ENCODE assay signal across 17 mouse cellular contexts in the genomic region with DNA sequence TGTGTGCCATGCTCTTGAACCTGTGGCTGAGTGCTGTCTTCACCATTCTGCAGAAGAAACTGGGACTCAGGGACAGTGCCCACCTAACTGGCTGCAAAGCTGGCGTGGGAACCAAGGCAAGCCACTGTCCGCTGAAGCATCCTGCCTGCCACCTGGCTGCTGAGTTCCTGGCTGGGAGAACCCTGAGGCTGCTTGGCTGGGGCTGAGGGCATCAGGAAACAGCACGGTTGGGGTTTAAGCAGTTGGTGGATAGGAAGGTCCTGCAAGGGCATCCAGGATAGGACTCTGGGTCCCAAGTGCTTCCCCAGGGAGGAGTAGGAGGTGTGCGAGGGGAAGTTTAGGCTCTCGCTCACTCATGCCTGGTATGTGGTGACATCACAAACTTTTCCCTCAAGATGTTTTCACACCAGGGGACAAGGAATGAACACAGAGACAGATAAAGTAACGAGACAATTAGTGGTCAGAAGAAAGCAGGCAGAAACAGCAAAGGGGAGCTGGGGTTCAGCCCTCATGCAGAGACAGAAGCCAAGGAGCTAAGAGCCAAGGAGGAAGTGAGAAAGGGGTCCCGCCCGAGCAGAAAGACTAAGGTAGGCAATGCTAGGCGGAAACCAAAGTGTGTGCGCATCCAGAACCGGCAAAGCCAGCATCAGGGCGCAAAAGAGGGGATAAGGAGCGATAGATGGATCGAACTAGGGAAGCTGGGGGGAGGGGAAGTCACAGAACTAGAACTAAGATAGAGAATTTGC. TPM values are rescaled to one million over a fixed set of nuclear protein-coding genes. Genes with fewer than 3 reads are reported as not detected.
DNase-seq lines count a peak whose midpoint lies in the region; ATAC-seq lines count a peak whose summit lies in the region.
"Had no signal": no experiment of that assay in that cellular context is flagged by ENCODE, and none has a peak within 500 bp of the region (broad histone marks: within the 10 kb centered on the region; RNA-seq: fewer than 3 reads in every experiment).

No protein-coding gene starts in this region.

- WGBS in intestine, embryonic 14.5 days: 33% methylated on average over 14 of the region's 14 CpGs
- 34% methylated on average over 14 of the region's 14 CpGs for WGBS in kidney, embryonic 16.5 days
- 31% methylated on average over 14 of the region's 14 CpGs for WGBS in liver, embryonic 16.5 days (ENCODE audit: insufficient replicate concordance)
- whole genome bisulfite sequencing in midbrain, embryonic 11.5 days: 41% methylated on average over 14 of the region's 14 CpGs

- ATAC-seq in intestine, embryonic 14.5 days (replicated peaks; ENCODE audit: low FRiP score, low TSS enrichment, low read depth): no peak
- no peak for ATAC-seq in kidney, embryonic 16.5 days (ENCODE audit: low FRiP score, low TSS enrichment)
- ATAC-seq in liver, embryonic 16.5 days (ENCODE audit: low read depth): no peak
- no peak for ATAC-seq in midbrain, embryonic 11.5 days (ENCODE audit: low FRiP score)
- ATAC-seq: CD4-positive, CD25-positive, alpha-beta regulatory T cell, adult 4 months; forebrain, embryonic 14.5 days; hindbrain, embryonic 16.5 days had no signal

- no peaks in the 10 kb centered on the region for H3K27me3 ChIP-seq in intestine, embryonic 14.5 days (replicated peaks; ENCODE audit: control insufficient read depth, insufficient read depth, low read length)
- H3K27me3 ChIP-seq in kidney, embryonic 16.5 days (ENCODE audit: insufficient read depth, low read length): no peaks in the 10 kb centered on the region
- H3K27me3 ChIP-seq in liver, embryonic 16.5 days (ENCODE audit: control insufficient read depth, insufficient read depth, low read depth, low read length): no peaks in the 10 kb centered on the region
- no peaks in the 10 kb centered on the region for H3K27me3 ChIP-seq in midbrain, embryonic 11.5 days (ENCODE audit: control insufficient read depth, insufficient read depth, low read length)

- no peaks in the 10 kb centered on the region; the same call in 1 of the 2 replicates for H3K4me1 ChIP-seq in intestine, embryonic 14.5 days (replicated peaks; ENCODE audit: control insufficient read depth, insufficient read depth, low read length)
- H3K4me1 ChIP-seq in kidney, embryonic 16.5 days (ENCODE audit: insufficient read depth, low read length): peaks cover 33% of the 10 kb centered on the region
- peaks cover 11% of the 10 kb centered on the region for H3K4me1 ChIP-seq in liver, embryonic 16.5 days (ENCODE audit: control insufficient read depth, low read depth, low read length)
- H3K4me1 ChIP-seq in midbrain, embryonic 11.5 days (ENCODE audit: control insufficient read depth, insufficient read depth, low read length): no peaks in the 10 kb centered on the region
- H3K4me1 ChIP-seq: embryonic facial prominence, embryonic 15.5 days had no signal

- H3K4me2 ChIP-seq in intestine, embryonic 14.5 days (ENCODE audit: low read length): peak overlapping the region; percentile 40
- peak overlapping the region; percentile 47 for H3K4me2 ChIP-seq in kidney, embryonic 16.5 days (replicated peaks; ENCODE audit: low read depth, low read length)
- H3K4me2 ChIP-seq in liver, embryonic 16.5 days (ENCODE audit: low read depth, low read length): peak overlapping the region; percentile 36; the same call in 1 of the 2 replicates
- H3K4me2 ChIP-seq in midbrain, embryonic 11.5 days: no peak overlapping the region
- H3K4me2 ChIP-seq: embryonic facial prominence, embryonic 15.5 days; limb, embryonic 12.5 days; neural tube, embryonic 12.5 days had no signal

- H3K4me3 ChIP-seq in intestine, embryonic 14.5 days (ENCODE audit: low read depth, low read length): no peak overlapping the region
- H3K4me3 ChIP-seq in kidney, embryonic 16.5 days (ENCODE audit: low read length): no peak overlapping the region
- H3K4me3 ChIP-seq in liver, embryonic 16.5 days (ENCODE audit: low read depth, low read length): no peak overlapping the region
- no peak overlapping the region for H3K4me3 ChIP-seq in midbrain, embryonic 11.5 days (ENCODE audit: low read depth, low read length)
- H3K4me3 ChIP-seq: embryonic facial prominence, embryonic 15.5 days; limb, embryonic 12.5 days; neural tube, embryonic 12.5 days had no signal

- H3K9ac ChIP-seq in intestine, embryonic 14.5 days (ENCODE audit: low read length): 0 out of 2 replicates have a peak overlapping the region, but pooled peaks have one; percentile 14
- peak overlapping the region; percentile 77 for H3K9ac ChIP-seq in kidney, embryonic 16.5 days (replicated peaks; ENCODE audit: low read length)
- H3K9ac ChIP-seq in liver, embryonic 16.5 days (ENCODE audit: low read depth, low read length): no peak overlapping the region
- H3K9ac ChIP-seq in midbrain, embryonic 11.5 days (ENCODE audit: low read length): no peak overlapping the region
- H3K9ac ChIP-seq: embryonic facial prominence, embryonic 15.5 days; limb, embryonic 12.5 days; neural tube, embryonic 12.5 days had no signal

- no peaks in the 10 kb centered on the region for H3K36me3 ChIP-seq in intestine, embryonic 14.5 days (ENCODE audit: control insufficient read depth, insufficient read depth, low read length)
- no peaks in the 10 kb centered on the region for H3K36me3 ChIP-seq in kidney, embryonic 16.5 days (ENCODE audit: insufficient read depth, low read length)
- no peaks in the 10 kb centered on the region for H3K36me3 ChIP-seq in liver, embryonic 16.5 days (ENCODE audit: control insufficient read depth, insufficient read depth)
- no peaks in the 10 kb centered on the region for H3K36me3 ChIP-seq in midbrain, embryonic 11.5 days (ENCODE audit: control insufficient read depth, insufficient read depth, low read length)
- H3K36me3 ChIP-seq: embryonic facial prominence, embryonic 15.5 days; limb, embryonic 12.5 days; neural tube, embryonic 12.5 days had no signal

- peak overlapping the region; percentile 75 for H3K27ac ChIP-seq in intestine, embryonic 14.5 days (ENCODE audit: low read depth)
- peak overlapping the region; percentile 97 for H3K27ac ChIP-seq in kidney, embryonic 16.5 days (ENCODE audit: low read length)
- H3K27ac ChIP-seq in liver, embryonic 16.5 days (ENCODE audit: low read length): no peak overlapping the region
- no peak overlapping the region for H3K27ac ChIP-seq in midbrain, embryonic 11.5 days (ENCODE audit: low read depth, low read length)
- H3K27ac ChIP-seq: embryonic facial prominence, embryonic 15.5 days; limb, embryonic 12.5 days; neural tube, embryonic 12.5 days had no signal

- DNase-seq in B cell, adult 2 months: peak; percentile 41 to 49
- DNase-seq in intestine, embryonic 14.5 days (ENCODE audit: low spot score): no peak
- DNase-seq in midbrain, embryonic 11.5 days (ENCODE audit: low spot score, missing footprints): no peak
- DNase-seq in left cerebral cortex, adult 11 months (ENCODE audit: low spot score): no peak
- DNase-seq in thymus, postnatal 4 days: no peak
- no peak for DNase-seq in heart, adult 11 months
- DNase-seq: midbrain, embryonic 14.5 days; thymus, postnatal 36 days had no signal

- H3K9me3 ChIP-seq in intestine, embryonic 14.5 days (ENCODE audit: control insufficient read depth, low read length): no peaks in the 10 kb centered on the region
- no peaks in the 10 kb centered on the region for H3K9me3 ChIP-seq in kidney, embryonic 16.5 days (ENCODE audit: low read length)
- no peaks in the 10 kb centered on the region for H3K9me3 ChIP-seq in liver, embryonic 16.5 days (replicated peaks; ENCODE audit: control insufficient read depth, low read length)
- H3K9me3 ChIP-seq in midbrain, embryonic 11.5 days (ENCODE audit: control insufficient read depth, low read length): no peaks in the 10 kb centered on the region
- H3K9me3 ChIP-seq: embryonic facial prominence, embryonic 15.5 days; limb, embryonic 12.5 days; neural tube, embryonic 12.5 days had no signal

RNA-seq across cellular contexts. Expression of a gene that starts 3.2 kb away (rescaled TPM):
- polyA plus RNA-seq in intestine, embryonic 14.5 days (2014; fragmentation: Nextera tagmentation; extraction: Ambion mirVana): 8.4 and 10.0 TPM in 2 replicates
- polyA plus RNA-seq in kidney, embryonic 16.5 days (2015; fragmentation: Nextera tagmentation; extraction: Ambion mirVana): 12.6 and 15.4 TPM in 2 replicates
- 4.1 and 4.7 TPM in 2 replicates for polyA plus RNA-seq in liver, embryonic 16.5 days (2015; fragmentation: Nextera tagmentation; extraction: Ambion mirVana)
- not detected in 2 replicates for polyA plus RNA-seq in midbrain, embryonic 11.5 days (2014; fragmentation: Nextera tagmentation; extraction: Ambion mirVana)
- polyA plus RNA-seq: forebrain, embryonic 14.5 days; heart, postnatal 0 days; hindbrain, embryonic 16.5 days; limb, embryonic 12.5 days; midbrain, embryonic 14.5 days had no signal

RNA-seq across cellular contexts. Expression of a gene that starts 25.7 kb away (rescaled TPM):
- 45.2 and 57.7 TPM in 2 replicates for polyA plus RNA-seq in intestine, embryonic 14.5 days (2014; fragmentation: Nextera tagmentation; extraction: Ambion mirVana)
- polyA plus RNA-seq in kidney, embryonic 16.5 days (2015; fragmentation: Nextera tagmentation; extraction: Ambion mirVana): 55.7 and 63.3 TPM in 2 replicates
- polyA plus RNA-seq in liver, embryonic 16.5 days (2015; fragmentation: Nextera tagmentation; extraction: Ambion mirVana): 9.8 and 10.2 TPM in 2 replicates
- polyA plus RNA-seq in midbrain, embryonic 11.5 days (2014; fragmentation: Nextera tagmentation; extraction: Ambion mirVana): 43.5 and 46.3 TPM in 2 replicates

RNA-seq across cellular contexts. Expression of a gene that starts 43.2 kb away (rescaled TPM):
- polyA plus RNA-seq in intestine, embryonic 14.5 days (2014; fragmentation: Nextera tagmentation; extraction: Ambion mirVana): 21.1 and 21.5 TPM in 2 replicates
- 12.3 and 13.6 TPM in 2 replicates for polyA plus RNA-seq in kidney, embryonic 16.5 days (2015; fragmentation: Nextera tagmentation; extraction: Ambion mirVana)
- 3.2 and 3.3 TPM in 2 replicates for polyA plus RNA-seq in liver, embryonic 16.5 days (2015; fragmentation: Nextera tagmentation; extraction: Ambion mirVana)
- 21.7 and 23.6 TPM in 2 replicates for polyA plus RNA-seq in midbrain, embryonic 11.5 days (2014; fragmentation: Nextera tagmentation; extraction: Ambion mirVana)

RNA-seq across cellular contexts. Expression of a gene that starts 44.7 kb away (rescaled TPM):
- polyA plus RNA-seq in intestine, embryonic 14.5 days (2014; fragmentation: Nextera tagmentation; extraction: Ambion mirVana): 1.7 and 2.3 TPM in 2 replicates
- polyA plus RNA-seq in kidney, embryonic 16.5 days (2015; fragmentation: Nextera tagmentation; extraction: Ambion mirVana): 1.5 and 2.1 TPM in 2 replicates
- 0.26 and 0.61 TPM in 2 replicates for polyA plus RNA-seq in liver, embryonic 16.5 days (2015; fragmentation: Nextera tagmentation; extraction: Ambion mirVana)
- not detected in 2 replicates for polyA plus RNA-seq in midbrain, embryonic 11.5 days (2014; fragmentation: Nextera tagmentation; extraction: Ambion mirVana)

Comparison
In these comparisons a context has a peak if more than half of its experiments do, and no peak if none do; other contexts are left out.
1. DNase-seq: peak in B cell, adult 2 months (2 of 2); none in intestine, embryonic 14.5 days (single experiment), midbrain, embryonic 11.5 days (single experiment), left cerebral cortex, adult 11 months (single experiment), thymus, postnatal 4 days (single experiment) and heart, adult 11 months (single experiment).
2. H3K27ac ChIP-seq: peak in intestine, embryonic 14.5 days (single experiment) and kidney, embryonic 16.5 days (single experiment); none in liver, embryonic 16.5 days (single experiment) and midbrain, embryonic 11.5 days (single experiment).
3. H3K9ac ChIP-seq: peak in intestine, embryonic 14.5 days (single experiment) and kidney, embryonic 16.5 days (single experiment); none in liver, embryonic 16.5 days (single experiment) and midbrain, embryonic 11.5 days (single experiment).